Mouse (Mus musculus) liver, embryonic 13.5 days (tissue): Measurements from ENCODE around the gene Zfhx3. TPM values are rescaled to one million over a fixed set of nuclear protein-coding genes. Genes with fewer than 3 reads are reported as not detected.
A peak's percentile ranks its signal among the peaks of the same experiment; 100 is the strongest.

Experiments used
- ATAC-seq: fragments of 200-750 bp; cut with Nextera tagmentation; 2 replicates; pipeline ENCODE4 v1.8.0; 2017; ENCODE audit warnings: low read depth, mild to moderate bottlenecking, moderate number of reproducible peaks, moderate library complexity
- DNase-seq: peaks from one replicate; pipeline ENCODE4 v3.0.0; 2022
- H3K27ac ChIP-seq: fragments of 300-500 bp; sonication (generic); 2 replicates; pipeline ENCODE4 v1.5.1; 2015; ENCODE audit warnings: moderate library complexity, mild to moderate bottlenecking, inconsistent platforms
- H3K27me3 ChIP-seq: fragments of 300-500 bp; sonication (generic); 2 replicates; pipeline ENCODE4 v1.6.1; 2015; ENCODE audit warnings: mild to moderate bottlenecking, inconsistent platforms
- H3K36me3 ChIP-seq: fragments of 300-500 bp; sonication (generic); 2 replicates; pipeline ENCODE4 v1.6.1; 2015; ENCODE audit warnings: mild to moderate bottlenecking, inconsistent platforms
- H3K4me1 ChIP-seq: fragments of 300-500 bp; sonication (generic); replicated peaks from 2 replicates; pipeline ENCODE4 v1.6.1; 2015; ENCODE audit warnings: inconsistent platforms
- H3K4me2 ChIP-seq: fragments of 300-500 bp; sonication (generic); 2 replicates; pipeline ENCODE4 v1.6.1; 2015; ENCODE audit warnings: inconsistent platforms, mild to moderate bottlenecking, moderate library complexity
- H3K4me3 ChIP-seq: fragments of 300-500 bp; sonication (generic); replicated peaks from 2 replicates; pipeline ENCODE4 v1.5.1; 2015; ENCODE audit warnings: mild to moderate bottlenecking, inconsistent platforms
- H3K9ac ChIP-seq: fragments of 300-500 bp; sonication (generic); 2 replicates; pipeline ENCODE4 v1.6.1; 2015; ENCODE audit warnings: mild to moderate bottlenecking, inconsistent platforms
- H3K9me3 ChIP-seq: fragments of 300-500 bp; sonication (generic); replicated peaks from 2 replicates; pipeline ENCODE4 v1.6.1; 2016; ENCODE audit warnings: inconsistent platforms
- WGBS: fragments of 180-500 bp; shearing (Covaris S2); methylation state at CpG from one replicate; pipeline ENCODE4 v1.1.7; 2015; ENCODE audit not compliant: insufficient replicate concordance; 5-methylcytosine and 5-hydroxymethylcytosine counted together
- polyA plus RNA-seq: library from polyadenylated mRNA; unstranded; fragments of >200 nt; fragmentation: Nextera tagmentation; extraction: Ambion mirVana; gene quantifications from 2 replicates; pipeline ENCODE4 v1.2.1, GENCODE M21; 2015

The Zfhx3 gene
- polyA plus RNA-seq, 1 experiment from 2014 or later = 1.0 TPM

GRCm38 (mm10) chr8:108882073-108882472 is 939.6 kb downstream of the Zfhx3 start:
- H3K4me3 ChIP-seq = no peak overlapping the region
- WGBS = 77% methylated on average over 9 of the region's 9 CpGs
- H3K9me3 ChIP-seq = no peaks in the 10 kb centered on the region
- H3K9ac ChIP-seq = no peak overlapping the region
- DNase-seq (no peak), ATAC-seq (no peak)
- peaks cover 9% of the 10 kb centered on the region for H3K4me1 ChIP-seq
- no peaks in the 10 kb centered on the region for H3K27me3 ChIP-seq
- no peak overlapping the region for H3K4me2 ChIP-seq
- no peak overlapping the region for H3K27ac ChIP-seq
- H3K36me3 ChIP-seq = no peaks in the 10 kb centered on the region

- Histone ChIP-seq H3K9ac (no peak overlapping the region), H3K9me3 (no peaks in the 10 kb centered on the region), H3K36me3 (no peaks in the 10 kb centered on the region), H3K4me1 (peaks cover 9% of the 10 kb centered on the region), H3K4me3 (no peak overlapping the region), H3K27ac (no peak overlapping the region), H3K4me2 (no peak overlapping the region), H3K27me3 (no peaks in the 10 kb centered on the region)
- DNase-seq (no peak), ATAC-seq (no peak)
- WGBS = 52% methylated on average over 6 of the region's 6 CpGs
Measured at GRCm38 (mm10) chr8:108883381-108883780, 940.9 kb downstream of the Zfhx3 start.

DNA sequence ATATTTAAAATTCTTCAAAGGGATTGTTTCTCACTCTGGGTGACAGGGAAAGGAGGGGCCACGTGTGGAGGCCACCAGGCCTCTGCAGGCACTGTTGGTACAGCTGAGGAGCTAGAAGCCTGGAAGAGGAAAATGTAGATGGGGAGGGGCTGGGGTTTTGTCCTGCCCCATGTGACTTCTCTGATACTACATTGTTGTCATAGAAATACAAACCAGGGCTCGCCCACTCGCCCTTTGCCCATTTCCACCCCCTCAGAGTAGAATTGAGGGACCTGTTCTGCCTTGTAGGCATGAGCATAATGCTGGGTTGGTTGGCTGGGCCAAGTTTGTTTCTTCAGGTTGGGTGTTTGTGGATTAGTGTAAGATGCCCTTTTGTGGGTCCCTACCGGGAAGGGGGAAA is 942.5 kb downstream of the Zfhx3 start:
- WGBS = 34% methylated on average over 4 of the region's 4 CpGs
- no peak for ATAC-seq

GRCm38 (mm10) chr8:108885450-108885849 is 943.0 kb downstream of the Zfhx3 start:
- Histone ChIP-seq H3K27ac (no peak overlapping the region), H3K4me2 (no peak overlapping the region), H3K9ac (no peak overlapping the region), H3K9me3 (no peaks in the 10 kb centered on the region), H3K4me1 (peaks cover 9% of the 10 kb centered on the region), H3K4me3 (no peak overlapping the region), H3K27me3 (no peaks in the 10 kb centered on the region), H3K36me3 (no peaks in the 10 kb centered on the region)
- DNase-seq (no peak), ATAC-seq (no peak)
- 69% methylated on average over 14 of the region's 14 CpGs for WGBS

More for the DNA sequence above, 942.5 kb downstream of the Zfhx3 start:
- H3K9me3 ChIP-seq = no peaks in the 10 kb centered on the region
- H3K36me3 ChIP-seq = no peaks in the 10 kb centered on the region
- no peaks in the 10 kb centered on the region for H3K27me3 ChIP-seq
- H3K4me3 ChIP-seq = no peak overlapping the region
- DNase-seq = no peak
- H3K27ac ChIP-seq = no peak overlapping the region
- no peak overlapping the region for H3K4me2 ChIP-seq
- peaks cover 9% of the 10 kb centered on the region for H3K4me1 ChIP-seq
- H3K9ac ChIP-seq = no peak overlapping the region

GRCm38 (mm10) chr8:108885861-108886260 is 943.4 kb downstream of the Zfhx3 start:
- peaks cover 9% of the 10 kb centered on the region for H3K4me1 ChIP-seq
- H3K9ac ChIP-seq = no peak overlapping the region
- H3K27me3 ChIP-seq = no peaks in the 10 kb centered on the region
- ATAC-seq (no peak), DNase-seq (no peak)
- WGBS = 78% methylated on average over 12 of the region's 12 CpGs
- no peaks in the 10 kb centered on the region for H3K9me3 ChIP-seq
- no peak overlapping the region for H3K4me3 ChIP-seq
- H3K27ac ChIP-seq = no peak overlapping the region
- H3K4me2 ChIP-seq = no peak overlapping the region
- no peaks in the 10 kb centered on the region for H3K36me3 ChIP-seq

- 12% methylated on average over 12 of the region's 12 CpGs for WGBS
- ATAC-seq (peak; percentile 39; the same call in 1 of the 2 replicates), DNase-seq (peak; percentile 35)
- peak overlapping the region; percentile 57 for H3K4me2 ChIP-seq
- no peaks in the 10 kb centered on the region for H3K9me3 ChIP-seq
- H3K27me3 ChIP-seq = no peaks in the 10 kb centered on the region
- peak overlapping the region; percentile 41 for H3K4me3 ChIP-seq
- no peak overlapping the region for H3K27ac ChIP-seq
- H3K9ac ChIP-seq = peak overlapping the region; percentile 54
- peaks cover 9% of the 10 kb centered on the region for H3K4me1 ChIP-seq
- H3K36me3 ChIP-seq = no peaks in the 10 kb centered on the region
Measured at GRCm38 (mm10) chr8:108886599-108887255, 944.3 kb downstream of the Zfhx3 start.

- no peak for ATAC-seq
Measured at GRCm38 (mm10) chr8:108887256-108887615, 944.8 kb downstream of the Zfhx3 start.

DNA sequence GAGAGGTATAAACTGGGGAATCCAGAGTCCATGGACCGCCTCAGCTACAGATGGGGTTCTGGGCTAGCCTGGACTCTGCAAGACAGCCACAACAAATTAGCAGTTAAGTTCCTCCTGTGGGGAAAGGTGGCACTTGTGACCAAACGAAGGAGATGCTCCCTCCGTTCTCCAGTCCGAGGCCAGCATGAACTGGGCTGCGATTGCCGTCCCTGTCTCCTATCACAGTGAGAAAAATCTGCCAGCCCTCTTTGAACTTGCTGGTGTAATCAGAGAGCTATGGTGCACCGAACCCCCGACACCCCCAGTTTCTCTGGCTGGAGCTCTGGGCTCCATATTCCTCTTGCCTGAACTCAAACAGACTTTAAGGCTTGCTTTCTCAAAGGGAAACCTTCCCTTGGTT is 945.4 kb downstream of the Zfhx3 start:
- Histone ChIP-seq H3K9me3 (no peaks in the 10 kb centered on the region), H3K4me3 (no peak overlapping the region), H3K4me1 (peaks cover 9% of the 10 kb centered on the region), H3K9ac (no peak overlapping the region), H3K4me2 (no peak overlapping the region), H3K27ac (no peak overlapping the region), H3K36me3 (no peaks in the 10 kb centered on the region), H3K27me3 (no peaks in the 10 kb centered on the region)
- ATAC-seq (no peak), DNase-seq (no peak)
- WGBS = 74% methylated on average over 8 of the region's 8 CpGs

More at GRCm38 (mm10) chr8:108887256-108887615, 944.8 kb downstream of the Zfhx3 start:
- no peak for DNase-seq
- no peaks in the 10 kb centered on the region for H3K27me3 ChIP-seq
- WGBS = 56% methylated on average over 14 of the region's 14 CpGs
- no peaks in the 10 kb centered on the region for H3K36me3 ChIP-seq
- peaks cover 9% of the 10 kb centered on the region for H3K4me1 ChIP-seq
- H3K9ac ChIP-seq = peak overlapping the region; percentile 54
- H3K27ac ChIP-seq = no peak overlapping the region
- H3K4me3 ChIP-seq = peak overlapping the region; percentile 41; the same call in 1 of the 2 replicates
- peak overlapping the region; percentile 57 for H3K4me2 ChIP-seq
- H3K9me3 ChIP-seq = no peaks in the 10 kb centered on the region

- no peak overlapping the region for H3K4me3 ChIP-seq
- WGBS = 68% methylated on average over 4 of the region's 4 CpGs
Measured at GRCm38 (mm10) chr8:108888924-108889323, 946.5 kb downstream of the Zfhx3 start.

DNA sequence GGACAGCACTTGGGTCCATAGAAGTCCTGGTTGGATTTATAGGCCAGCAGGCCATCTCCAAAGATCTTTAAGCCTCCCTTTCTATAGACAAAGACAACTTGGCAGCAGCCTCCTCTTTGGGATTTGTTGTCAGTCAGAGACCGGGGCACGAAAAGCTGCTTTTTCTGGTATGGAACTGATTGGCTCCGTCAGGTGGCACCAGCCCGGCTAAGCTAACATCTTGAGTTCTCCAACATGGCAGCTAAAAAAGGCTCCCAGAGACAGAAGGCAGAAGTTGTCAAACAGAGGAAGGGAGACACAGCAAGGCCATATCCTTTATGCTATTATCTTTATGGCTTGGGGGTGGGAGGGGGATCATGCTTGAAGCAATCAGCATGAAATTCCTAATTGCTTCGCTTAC is 947.0 kb downstream of the Zfhx3 start:
- ATAC-seq = no peak
- Histone ChIP-seq H3K36me3 (no peaks in the 10 kb centered on the region), H3K4me2 (no peak overlapping the region), H3K27me3 (no peaks in the 10 kb centered on the region), H3K27ac (no peak overlapping the region), H3K4me1 (peaks cover 9% of the 10 kb centered on the region), H3K4me3 (no peak overlapping the region), H3K9me3 (no peaks in the 10 kb centered on the region), H3K9ac (no peak overlapping the region)
- 85% methylated on average over 5 of the region's 5 CpGs for WGBS
- DNase-seq = no peak

More at GRCm38 (mm10) chr8:108888924-108889323, 946.5 kb downstream of the Zfhx3 start:
- Histone ChIP-seq H3K4me1 (peaks cover 9% of the 10 kb centered on the region), H3K27me3 (no peaks in the 10 kb centered on the region), H3K9ac (no peak overlapping the region), H3K36me3 (no peaks in the 10 kb centered on the region), H3K9me3 (no peaks in the 10 kb centered on the region), H3K4me2 (no peak overlapping the region), H3K27ac (no peak overlapping the region)
- ATAC-seq (no peak), DNase-seq (no peak)

DNA sequence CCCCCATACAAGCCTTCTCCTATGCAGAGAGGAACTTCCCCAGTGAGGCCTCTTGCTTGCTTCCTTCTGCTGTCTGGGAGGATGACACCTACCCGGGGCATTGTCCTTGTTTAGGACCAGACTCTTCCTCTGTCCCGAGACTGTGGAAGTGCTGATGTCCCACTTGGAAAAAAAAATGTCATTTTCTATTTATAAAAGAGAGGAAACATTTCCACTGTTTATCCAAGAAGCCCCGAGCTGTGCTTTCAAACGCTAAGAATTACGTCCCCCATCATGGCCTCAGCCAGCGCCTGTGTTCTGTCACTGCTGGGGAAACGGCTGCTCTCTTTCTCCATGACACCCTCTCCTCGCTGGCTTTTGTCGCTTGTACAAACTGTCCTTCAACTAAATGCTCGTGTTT is 951.8 kb downstream of the Zfhx3 start:
- WGBS = 33% methylated on average over 10 of the region's 10 CpGs
- H3K4me2 ChIP-seq = no peak overlapping the region
- ATAC-seq = no peak
- H3K36me3 ChIP-seq = no peaks in the 10 kb centered on the region
- H3K9ac ChIP-seq = no peak overlapping the region
- no peak overlapping the region for H3K27ac ChIP-seq
- H3K27me3 ChIP-seq = no peaks in the 10 kb centered on the region
- DNase-seq = no peak
- H3K4me1 ChIP-seq = 0 out of 2 replicates have a peak, but pooled peaks cover 4% of the 10 kb centered on the region
- H3K4me3 ChIP-seq = no peak overlapping the region
- no peaks in the 10 kb centered on the region for H3K9me3 ChIP-seq
